Mouse (Mus musculus) MEL (cell line): ENCODE measurements at regions not wholly inside any gene's neighbourhood (a gene's known extent, or its start where the extent isn't known, plus 50 kb on each side); places are given as distances from the start of the nearest gene placed in this dataset.

Experiments
- DNase-seq: peaks from one replicate; pipeline ENCODE4 v3.0.0; 2011; ENCODE audit warnings: low read depth, low spot score
- H3K27ac ChIP-seq: 2 replicates; pipeline ENCODE4 v1.5.1; 2012; ENCODE audit warnings: low read depth, mild to moderate bottlenecking, control low read depth, low read length, moderate library complexity; ENCODE audit not compliant: control insufficient read depth
- H3K27me3 ChIP-seq, 2 experiments: fragments of 150-350 bp in 1 of 2; sonication (generic) in 1 of 2; 2 replicates each; pipeline ENCODE4 v1.6.1; 2012; ENCODE audit warnings: low read length in 2 of 2, mild to moderate bottlenecking in 2 of 2, improper control_type of control experiment in 1 of 2, moderate library complexity in 1 of 2; ENCODE audit not compliant: insufficient read depth in 2 of 2, control insufficient read depth in 1 of 2
- H3K36me3 ChIP-seq, 2 experiments: 2 replicates each; pipeline ENCODE4 v1.6.1; 2012 to 2014; ENCODE audit warnings: low read length in 2 of 2, improper control_type of control experiment in 1 of 2, inconsistent platforms in 1 of 2, mild to moderate bottlenecking in 1 of 2; ENCODE audit not compliant: insufficient read depth in 2 of 2, control insufficient read depth in 1 of 2
- H3K4me1 ChIP-seq, 2 experiments: fragments of 150-350 bp in 1 of 2; sonication (generic) in 1 of 2; 2 replicates each; pipeline ENCODE4 v1.6.1; 2012; ENCODE audit warnings: low read length in 2 of 2, improper control_type of control experiment in 1 of 2, mild to moderate bottlenecking in 1 of 2; ENCODE audit not compliant: insufficient read depth in 2 of 2, control insufficient read depth in 1 of 2
- H3K4me3 ChIP-seq, 2 experiments: fragments of 150-350 bp in 1 of 2; sonication (generic) in 1 of 2; 2 replicates each; pipeline ENCODE4 v1.5.1; 2012; ENCODE audit warnings: low read depth in 2 of 2, low read length in 2 of 2, mild to moderate bottlenecking in 2 of 2, moderate library complexity in 2 of 2, control low read depth in 1 of 2, improper control_type of control experiment in 1 of 2; ENCODE audit not compliant: control insufficient read depth in 1 of 2, insufficient read depth in 1 of 2
- H3K79me2 ChIP-seq: 2 replicates; pipeline ENCODE4 v1.6.1; 2012; ENCODE audit warnings: mild to moderate bottlenecking, low read length, moderate library complexity; ENCODE audit not compliant: control insufficient read depth, poor library complexity, insufficient read depth
- H3K9ac ChIP-seq: 2 replicates; pipeline ENCODE4 v1.6.1; 2012; ENCODE audit warnings: low read depth, mild to moderate bottlenecking, control low read depth, low read length, moderate library complexity; ENCODE audit not compliant: control insufficient read depth, poor library complexity, severe bottlenecking
- H3K9me3 ChIP-seq: fragments of 150-350 bp; sonication (generic); replicated peaks from 2 replicates; pipeline ENCODE4 v1.6.1; 2012; ENCODE audit warnings: mild to moderate bottlenecking, low read length, improper control_type of control experiment, moderate library complexity; ENCODE audit not compliant: insufficient read depth
- BHLHE40 ChIP-seq: IDR thresholded peaks from 2 replicates; pipeline ENCODE4 v1.6.1; 2012; ENCODE audit warnings: low read depth, mild to moderate bottlenecking, inconsistent platforms, low read length, improper control_type of control experiment, borderline replicate concordance
- CTCF ChIP-seq, 3 experiments: IDR thresholded peaks in 2 of 3; conservative IDR thresholded peaks in 1 of 3; 2 replicates each; pipeline ENCODE4 v1.5.1; 2011 to 2012; ENCODE audit warnings: low read length in 3 of 3, low read depth in 2 of 3, mild to moderate bottlenecking in 2 of 3, improper control_type of control experiment in 1 of 3, inconsistent platforms in 1 of 3, mixed read lengths in 1 of 3, moderate library complexity in 1 of 3; ENCODE audit not compliant: control insufficient read depth in 1 of 3, insufficient read depth in 1 of 3, poor library complexity in 1 of 3, severe bottlenecking in 1 of 3
- E2F4 ChIP-seq: IDR thresholded peaks from 2 replicates; pipeline ENCODE4 v1.6.1; 2011; ENCODE audit warnings: low read depth, low read length, improper control_type of control experiment, borderline replicate concordance
- ELF1 ChIP-seq: IDR thresholded peaks from 2 replicates; pipeline ENCODE4 v1.6.1; 2014; ENCODE audit warnings: low read depth, mild to moderate bottlenecking, inconsistent platforms, low read length, improper control_type of control experiment, moderate library complexity
- EP300 ChIP-seq, 2 experiments: IDR thresholded peaks; 2 replicates each; pipeline ENCODE4 v1.6.1; 2011; ENCODE audit warnings: improper control_type of control experiment in 2 of 2, low read length in 2 of 2, low read depth in 1 of 2, mild to moderate bottlenecking in 1 of 2
- ETS1 ChIP-seq: IDR thresholded peaks from 2 replicates; pipeline ENCODE4 v1.6.1; 2012; ENCODE audit warnings: low read depth, mild to moderate bottlenecking, inconsistent platforms, low read length, improper control_type of control experiment, moderate library complexity
- GABPA ChIP-seq: IDR thresholded peaks from 2 replicates; pipeline ENCODE4 v1.6.1; 2012; ENCODE audit warnings: low read depth, mild to moderate bottlenecking, inconsistent platforms, low read length, improper control_type of control experiment, moderate library complexity
- GATA1 ChIP-seq: IDR thresholded peaks from 2 replicates; pipeline ENCODE4 v1.6.1; 2011; ENCODE audit warnings: low read depth, low read length, improper control_type of control experiment
- JUND ChIP-seq: IDR thresholded peaks from 2 replicates; pipeline ENCODE4 v1.6.1; 2011; ENCODE audit warnings: low read depth, mild to moderate bottlenecking, improper control_type of control experiment, low read length
- KAT2A ChIP-seq: conservative IDR thresholded peaks from 2 replicates; pipeline ENCODE4 v1.6.1; 2012; ENCODE audit warnings: low read depth, low read length, improper control_type of control experiment, inconsistent platforms
- MEF2A ChIP-seq: IDR thresholded peaks from 2 replicates; pipeline ENCODE4 v1.6.1; 2014; ENCODE audit warnings: low read depth, mild to moderate bottlenecking, inconsistent platforms, low read length, improper control_type of control experiment; ENCODE audit not compliant: poor library complexity, insufficient replicate concordance, severe bottlenecking; ENCODE audit errors: extremely low read depth
- MXI1 ChIP-seq: IDR thresholded peaks from 2 replicates; pipeline ENCODE4 v1.6.1; 2011; ENCODE audit warnings: mild to moderate bottlenecking, low read depth, low read length, improper control_type of control experiment
- MYB ChIP-seq: IDR thresholded peaks from 2 replicates; pipeline ENCODE4 v1.6.1; 2011; ENCODE audit warnings: mild to moderate bottlenecking, low read depth, low read length, improper control_type of control experiment
- MYC ChIP-seq: IDR thresholded peaks from 2 replicates; pipeline ENCODE4 v1.6.1; 2011; ENCODE audit warnings: low read depth, mild to moderate bottlenecking, low read length, improper control_type of control experiment, moderate library complexity
- NELFE ChIP-seq: IDR thresholded peaks from 2 replicates; pipeline ENCODE4 v1.6.1; 2011; ENCODE audit warnings: low read depth, low read length, improper control_type of control experiment
- NRF1 ChIP-seq: IDR thresholded peaks from 2 replicates; pipeline ENCODE4 v1.6.1; 2014; ENCODE audit warnings: low read depth, mild to moderate bottlenecking, inconsistent platforms, low read length, improper control_type of control experiment, moderate library complexity; ENCODE audit not compliant: poor library complexity, insufficient read depth, severe bottlenecking
- POLR2A ChIP-seq, 2 experiments: IDR thresholded peaks; 2 replicates each; pipeline ENCODE4 v1.6.1; 2011 to 2012; ENCODE audit warnings: low read length in 2 of 2, mild to moderate bottlenecking in 2 of 2, control low read depth in 1 of 2, improper control_type of control experiment in 1 of 2, low read depth in 1 of 2, moderate library complexity in 1 of 2; ENCODE audit not compliant: control insufficient read depth in 1 of 2, insufficient read depth in 1 of 2, poor library complexity in 1 of 2
- POLR2AphosphoS5 ChIP-seq: IDR thresholded peaks from 2 replicates; pipeline ENCODE4 v1.6.1; 2012; ENCODE audit warnings: low read depth, borderline replicate concordance, mild to moderate bottlenecking, inconsistent platforms, low read length, moderate library complexity, mixed read lengths
- RCOR1 ChIP-seq: IDR thresholded peaks from 2 replicates; pipeline ENCODE4 v1.6.1; 2012; ENCODE audit warnings: low read depth, mild to moderate bottlenecking, inconsistent platforms, low read length, improper control_type of control experiment
- SIN3A ChIP-seq: IDR thresholded peaks from 2 replicates; pipeline ENCODE4 v1.6.1; 2012; ENCODE audit warnings: low read length, improper control_type of control experiment, inconsistent platforms
- SMC3 ChIP-seq: IDR thresholded peaks from 2 replicates; pipeline ENCODE4 v1.6.1; 2011; ENCODE audit warnings: low read depth, low read length, improper control_type of control experiment
- TBP ChIP-seq: IDR thresholded peaks from 2 replicates; pipeline ENCODE4 v1.8.0; 2011; ENCODE audit warnings: low read depth, low read length, improper control_type of control experiment
- UBTF ChIP-seq: IDR thresholded peaks from 2 replicates; pipeline ENCODE4 v1.6.1; 2012; ENCODE audit warnings: low read depth, mild to moderate bottlenecking, inconsistent platforms, low read length, improper control_type of control experiment, moderate library complexity, borderline replicate concordance; ENCODE audit not compliant: insufficient read depth
- USF2 ChIP-seq, 2 experiments: IDR thresholded peaks; 2 replicates each; pipeline ENCODE4 v1.6.1; 2011 to 2012; ENCODE audit warnings: improper control_type of control experiment in 2 of 2, low read length in 2 of 2, borderline replicate concordance in 1 of 2, inconsistent platforms in 1 of 2, low read depth in 1 of 2, mild to moderate bottlenecking in 1 of 2; ENCODE audit not compliant: insufficient read depth in 1 of 2
- ZKSCAN1 ChIP-seq: IDR thresholded peaks from 2 replicates; pipeline ENCODE4 v1.6.1; 2012; ENCODE audit warnings: low read depth, mild to moderate bottlenecking, inconsistent platforms, low read length, improper control_type of control experiment, moderate library complexity
- ZNF384 ChIP-seq: IDR thresholded peaks from 2 replicates; pipeline ENCODE4 v1.6.1; 2012; ENCODE audit warnings: low read depth, mild to moderate bottlenecking, inconsistent platforms, low read length, improper control_type of control experiment

GRCm38 (mm10) chr8:118041253-118041652 lies 239.5 kb upstream of the Mphosph6 start:
- H3K36me3 ChIP-seq = no peaks in the 10 kb centered on the region
- no peak overlapping the region for H3K4me3 ChIP-seq
- no peaks in the 10 kb centered on the region for H3K79me2 ChIP-seq
- H3K4me1 ChIP-seq = no peaks in the 10 kb centered on the region
- no peaks in the 10 kb centered on the region for H3K27me3 ChIP-seq
- no peak overlapping the region for H3K9ac ChIP-seq
- TF ChIP-seq ZNF384 (no peak), KAT2A (no peak), SMC3 (no peak), BHLHE40 (no peak), UBTF (no peak), MEF2A (no peak), POLR2AphosphoS5 (no peak), GATA1 (no peak), EP300 (IDR thresholded peaks at IDR 0.05; ENCODE audit: low read depth in 1 of 2, low read length in 2 of 2) (no peak), GABPA (no peak), MYC (no peak), CTCF (IDR thresholded peaks at IDR 0.05 in 2 of 3, conservative IDR thresholded peaks at IDR 0.05 in 1 of 3; ENCODE audit: control insufficient read depth in 1 of 3, insufficient read depth in 1 of 3, low read depth in 2 of 3, low read length in 3 of 3, poor library complexity in 1 of 3, severe bottlenecking in 1 of 3) (no peak), USF2 (IDR thresholded peaks at IDR 0.05; ENCODE audit: borderline replicate concordance in 1 of 2, insufficient read depth in 1 of 2, low read depth in 1 of 2, low read length in 2 of 2) (no peak)
- no peaks in the 10 kb centered on the region for H3K9me3 ChIP-seq
- H3K27ac ChIP-seq = no peak overlapping the region
- no peak for DNase-seq

- Histone ChIP-seq H3K36me3 (no peaks in the 10 kb centered on the region), H3K79me2 (no peaks in the 10 kb centered on the region), H3K4me1 (no peaks in the 10 kb centered on the region), H3K9ac (no peak overlapping the region), H3K9me3 (no peaks in the 10 kb centered on the region), H3K4me3 (no peak overlapping the region), H3K27ac (no peak overlapping the region), H3K27me3 (no peaks in the 10 kb centered on the region)
- DNase-seq = no peak
- no peak for TF ChIP-seq CTCF (IDR thresholded peaks at IDR 0.05 in 2 of 3, conservative IDR thresholded peaks at IDR 0.05 in 1 of 3; ENCODE audit: control insufficient read depth in 1 of 3, insufficient read depth in 1 of 3, low read depth in 2 of 3, low read length in 3 of 3, poor library complexity in 1 of 3, severe bottlenecking in 1 of 3)
- no peak for TF ChIP-seq ETS1
- TF ChIP-seq E2F4 = no peak
- TF ChIP-seq JUND = no peak
- no peak for TF ChIP-seq NRF1
- TF ChIP-seq USF2 (IDR thresholded peaks at IDR 0.05; ENCODE audit: borderline replicate concordance in 1 of 2, insufficient read depth in 1 of 2, low read depth in 1 of 2, low read length in 2 of 2) = no peak
- no peak for TF ChIP-seq GABPA
- no peak for TF ChIP-seq BHLHE40
- TF ChIP-seq SIN3A = no peak
- no peak for TF ChIP-seq POLR2AphosphoS5
- TF ChIP-seq MEF2A = no peak
- TF ChIP-seq RCOR1 = no peak
- TF ChIP-seq ZKSCAN1 = no peak
- no peak for TF ChIP-seq GATA1
- TF ChIP-seq TBP = no peak
- no peak for TF ChIP-seq POLR2A (IDR thresholded peaks at IDR 0.05; ENCODE audit: control insufficient read depth in 1 of 2, insufficient read depth in 1 of 2, low read depth in 1 of 2, low read length in 2 of 2, poor library complexity in 1 of 2)
- TF ChIP-seq MXI1 = no peak
- TF ChIP-seq MYB = no peak
- TF ChIP-seq NELFE = no peak
- no peak for TF ChIP-seq ELF1
Observed at GRCm38 (mm10) chr8:118037801-118038200, 236.1 kb upstream of the Mphosph6 start.
